Mouse (Mus musculus): ENCODE results near the gene Dusp11.
"Not testable (repeated sequence)": the region's sequence is repeated elsewhere in the genome, so short reads cannot be mapped to it uniquely, and the experiment has no call there.

Gene Dusp11

GRCm38 (mm10) chr6:85936508-85937465 lies 24.7 kb downstream of the Dusp11 start:
- DNase-seq (ENCODE audit: low spot score in 2 of 2) = peak; percentile 74

GRCm38 (mm10) chr6:85935646-85936045 lies 25.8 kb downstream of the Dusp11 start:
- DNase-seq (ENCODE audit: low spot score in 2 of 2) = no peak

- no peak for DNase-seq (ENCODE audit: low spot score in 2 of 2)
Measured at GRCm38 (mm10) chr6:85934047-85934446, 27.4 kb downstream of the Dusp11 start.

GRCm38 (mm10) chr6:85929312-85929711 lies 32.2 kb downstream of the Dusp11 start:
- DNase-seq (ENCODE audit: low spot score in 2 of 2) = no peak

- no peak for DNase-seq (ENCODE audit: low spot score in 2 of 2)
Measured at GRCm38 (mm10) chr6:85927476-85928464, 33.7 kb downstream of the Dusp11 start.

GRCm38 (mm10) chr6:85926709-85927108 lies 34.8 kb downstream of the Dusp11 start:
- no peak for DNase-seq (ENCODE audit: low spot score in 2 of 2)

- no peak for DNase-seq (ENCODE audit: low spot score in 2 of 2)
Measured at GRCm38 (mm10) chr6:85923643-85924042, 37.8 kb downstream of the Dusp11 start.

- DNase-seq (ENCODE audit: low spot score in 2 of 2) = no peak
Measured at GRCm38 (mm10) chr6:85919401-85919800, 42.1 kb downstream of the Dusp11 start.

- DNase-seq (ENCODE audit: low spot score in 2 of 2) = not testable (repeated sequence)
Measured at GRCm38 (mm10) chr6:85918341-85918740, 43.1 kb downstream of the Dusp11 start.

- DNase-seq (ENCODE audit: low spot score in 2 of 2) = no peak
Measured at GRCm38 (mm10) chr6:85916596-85916995, 44.9 kb downstream of the Dusp11 start.

GRCm38 (mm10) chr6:85915539-85916513 lies 45.6 kb downstream of the Dusp11 start, which contains the start of gene Nat8f1:
Gene Nat8f1, minus strand, starts transcription at chr6:85915687.
- DNase-seq (ENCODE audit: low spot score in 2 of 2) = peak; percentile 87 to 88

- DNase-seq (ENCODE audit: low spot score in 2 of 2) = no peak
Measured at GRCm38 (mm10) chr6:85915141-85915538, 46.3 kb downstream of the Dusp11 start.

GRCm38 (mm10) chr6:85911587-85911986 lies 49.9 kb downstream of the Dusp11 start, which contains the start of gene Tprkb:
Gene Tprkb, plus strand, starts transcription at chr6:85911865.
- no peak for DNase-seq (ENCODE audit: low spot score in 2 of 2)

- no peak for DNase-seq (ENCODE audit: low spot score in 2 of 2)
Measured at GRCm38 (mm10) chr6:85909704-85910103, 51.8 kb downstream of the Dusp11 start.

- DNase-seq (ENCODE audit: low spot score in 2 of 2) = no peak
Measured at GRCm38 (mm10) chr6:85908341-85908740, 53.1 kb downstream of the Dusp11 start.

GRCm38 (mm10) chr6:85906911-85907351 lies 54.5 kb downstream of the Dusp11 start:
- DNase-seq (ENCODE audit: low spot score in 2 of 2) = peak; percentile 62 to 65

- peak; percentile 68 to 76 for DNase-seq (ENCODE audit: low spot score in 2 of 2)
Measured at GRCm38 (mm10) chr6:85904642-85905061, 56.8 kb downstream of the Dusp11 start, which contains the start of gene Nat8f4. Gene Nat8f4, minus strand, starts transcription at chr6:85904884.

- DNase-seq (ENCODE audit: low spot score in 2 of 2) = no peak
Measured at GRCm38 (mm10) chr6:85902303-85902702, 59.2 kb downstream of the Dusp11 start.

GRCm38 (mm10) chr6:85898596-85899475 lies 62.6 kb downstream of the Dusp11 start:
- not testable (repeated sequence) for DNase-seq (ENCODE audit: low spot score in 2 of 2)

Data from right cerebral cortex, postnatal 36 days (tissue).